Mouse (Mus musculus) R1 (cell line): ENCODE data around the gene Gadl1.

Experiments
- DNase-seq: peaks from one replicate; pipeline ENCODE4 v3.0.0-alpha.2; 2018; ENCODE audit warnings: low read depth, low spot score

Gene Gadl1

DNA sequence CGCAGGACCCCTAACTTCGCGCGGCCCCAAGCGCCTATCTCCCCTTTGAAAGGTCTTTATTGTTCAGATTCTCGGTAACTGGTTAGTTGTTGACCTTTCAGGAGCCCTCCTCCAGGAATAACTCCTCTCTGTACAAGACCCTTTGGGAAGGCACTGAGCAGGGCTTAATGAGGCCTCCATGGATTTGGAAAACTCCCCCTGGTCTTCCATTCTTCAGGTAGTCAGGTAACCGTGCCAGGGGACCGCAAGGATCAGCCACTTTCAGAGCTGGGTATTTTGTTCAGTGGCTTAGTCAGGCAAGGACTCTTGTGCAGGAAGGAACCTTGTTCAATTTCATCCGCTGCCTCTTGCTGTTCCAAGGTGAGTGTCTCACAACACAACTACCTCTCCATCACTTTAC lies at the start of gene Gadl1:
Gadl1 (plus strand) TSS at position 301 of the 400 bp plus-strand sequence.
- DNase-seq = no peak

DNA sequence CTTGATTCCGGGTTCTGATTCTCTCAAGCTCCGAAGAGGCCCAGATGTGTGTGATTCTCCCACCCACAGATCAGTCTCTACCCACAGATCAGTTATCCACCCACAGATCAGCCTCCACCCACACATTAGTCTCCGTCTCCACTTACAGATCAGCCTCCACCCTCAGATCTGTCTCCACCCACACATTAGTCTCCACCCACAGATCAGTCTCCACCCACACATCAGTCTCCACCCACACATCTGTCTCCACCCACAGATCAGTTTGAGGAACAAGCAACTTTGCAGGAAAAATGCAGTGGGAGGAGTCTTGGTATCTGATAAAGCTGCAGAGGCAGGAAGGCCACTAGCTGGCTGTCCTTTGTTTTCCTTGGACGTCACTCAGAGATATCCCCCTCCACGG lies 46.5 kb upstream of the Gadl1 start:
- DNase-seq = peak; percentile 90

- peak; percentile 79 for DNase-seq
These were observed 45.9 kb upstream of the Gadl1 start for GRCm38 (mm10) chr9:115863326-115863725.

- DNase-seq = peak; percentile 27
These were observed 42.0 kb upstream of the Gadl1 start for GRCm38 (mm10) chr9:115867277-115867676.

- DNase-seq = peak; percentile 33
These were observed 39.1 kb upstream of the Gadl1 start for GRCm38 (mm10) chr9:115870168-115870567.

- no peak for DNase-seq
These were observed 38.6 kb upstream of the Gadl1 start for GRCm38 (mm10) chr9:115870640-115871039.

- no peak for DNase-seq
These were observed 28.8 kb upstream of the Gadl1 start for GRCm38 (mm10) chr9:115880500-115880899.

DNA sequence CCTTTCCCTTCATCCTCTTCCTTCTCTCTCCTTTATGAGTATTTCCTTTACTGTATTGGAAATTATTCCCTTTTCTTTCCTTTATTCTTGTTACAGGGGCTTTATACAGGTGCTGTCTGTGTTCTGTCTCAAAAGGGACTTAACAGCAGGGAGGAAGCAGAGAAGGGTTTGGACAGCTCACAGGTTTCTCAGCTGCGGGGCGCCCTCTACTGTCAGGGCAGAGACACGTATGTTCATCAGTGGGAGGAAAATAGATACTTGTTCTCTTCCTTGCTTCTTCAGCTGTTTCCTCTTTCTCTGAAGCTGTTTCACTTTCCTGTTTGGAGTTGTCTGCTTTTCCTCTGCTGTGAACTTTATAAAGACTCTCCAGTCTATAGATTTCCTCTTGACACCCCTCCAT lies 28.1 kb upstream of the Gadl1 start:
- peak; percentile 20 for DNase-seq

DNA sequence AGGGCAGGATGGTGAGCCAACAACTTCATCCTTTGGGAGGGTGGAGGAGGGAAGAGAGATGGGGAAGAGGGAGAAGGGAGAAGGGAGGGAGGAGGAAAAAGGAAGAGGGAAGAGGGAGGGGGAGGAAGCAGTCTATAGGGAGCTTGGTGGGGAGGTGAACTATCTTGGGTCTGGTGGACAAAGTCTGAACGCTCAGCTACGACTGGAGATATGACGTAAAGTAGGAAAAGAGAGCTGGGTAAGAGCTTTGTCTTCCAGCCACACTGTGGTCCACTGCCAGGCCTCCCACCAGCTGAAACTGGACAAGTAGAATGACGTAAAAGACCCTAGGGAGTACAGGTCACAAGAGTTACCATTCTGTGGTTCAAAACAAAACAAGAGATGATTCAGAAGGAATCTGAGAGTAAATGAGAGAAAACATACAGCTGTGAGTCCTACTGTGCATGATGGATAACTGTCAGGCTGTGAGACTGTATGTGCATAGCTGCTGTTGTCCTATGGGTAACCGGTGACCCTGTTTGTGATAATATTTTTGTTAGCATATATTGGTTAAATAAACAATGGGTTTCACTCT lies 26.5 kb upstream of the Gadl1 start:
- DNase-seq = no peak

DNA sequence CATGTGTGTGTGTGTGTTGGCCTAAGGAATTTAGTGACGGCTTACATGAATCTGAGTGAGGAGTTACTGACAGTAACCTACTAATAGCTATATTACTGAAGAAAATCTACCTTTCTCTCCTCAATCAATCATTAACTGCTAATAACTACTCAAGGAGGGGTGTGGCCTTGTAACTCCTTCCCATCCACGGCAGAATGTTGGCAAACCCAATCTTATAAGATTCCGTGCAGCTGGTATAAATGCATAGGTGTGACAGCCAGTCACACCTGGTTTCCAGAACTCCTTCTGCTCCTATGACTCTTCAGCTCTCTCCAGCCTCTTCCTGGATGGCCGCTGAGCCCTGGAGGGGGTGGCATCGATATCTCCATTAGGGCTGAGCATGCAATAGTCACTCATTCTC lies 25.8 kb upstream of the Gadl1 start:
- DNase-seq = no peak

- DNase-seq = no peak
These were observed 21.7 kb upstream of the Gadl1 start for GRCm38 (mm10) chr9:115887571-115887970.

- DNase-seq = peak; percentile 14
These were observed 16.1 kb upstream of the Gadl1 start for GRCm38 (mm10) chr9:115893131-115893530.

DNA sequence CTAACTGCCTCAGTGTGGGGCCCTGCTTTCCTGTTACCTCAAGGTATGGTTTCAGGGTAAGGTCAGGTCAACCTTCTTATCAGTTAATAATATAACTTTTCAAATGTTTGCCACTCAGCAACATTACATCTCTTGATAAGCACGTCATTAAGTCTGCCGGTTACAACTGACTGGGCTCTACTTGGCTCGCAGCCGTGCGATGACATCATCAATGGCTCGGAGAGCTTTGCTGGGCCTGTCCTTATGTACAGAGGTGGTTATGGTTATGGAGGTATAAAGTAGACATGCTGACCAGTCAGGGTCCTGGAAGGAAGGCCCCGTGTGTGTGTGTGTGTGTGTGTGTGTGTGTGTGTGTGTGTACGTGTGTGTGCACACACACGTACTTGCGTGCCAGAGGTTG lies 15.3 kb upstream of the Gadl1 start:
- DNase-seq = no peak

GRCm38 (mm10) chr9:115908325-115908724 lies 930 bp upstream of the Gadl1 start:
- DNase-seq = peak; percentile 6

GRCm38 (mm10) chr9:115914006-115914405 lies 4.8 kb downstream of the Gadl1 start:
- no peak for DNase-seq

GRCm38 (mm10) chr9:115915586-115916270 lies 6.5 kb downstream of the Gadl1 start:
- no peak for DNase-seq

- DNase-seq = no peak
These were observed 10.5 kb downstream of the Gadl1 start for GRCm38 (mm10) chr9:115919736-115920135.

DNA sequence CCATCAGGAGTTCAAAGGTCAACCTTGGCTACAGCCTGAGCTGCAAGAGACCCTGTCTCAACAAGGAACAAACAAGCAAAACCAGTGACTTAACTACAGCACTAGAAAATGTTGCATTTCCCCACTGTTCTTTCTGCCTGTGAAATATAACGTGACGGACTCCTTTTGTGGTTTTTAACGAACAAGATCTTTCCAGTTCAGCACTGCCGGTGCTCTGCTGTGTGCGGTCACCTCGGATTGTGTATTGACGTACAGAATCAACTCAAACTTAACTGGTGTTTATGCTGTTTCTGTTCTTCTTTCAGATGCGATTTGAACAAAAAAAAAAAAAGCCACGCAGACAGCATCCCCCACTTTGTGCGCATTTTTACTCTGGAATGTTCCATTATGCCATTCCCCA lies 13.4 kb downstream of the Gadl1 start:
- DNase-seq = no peak

GRCm38 (mm10) chr9:115924094-115924493 lies 14.8 kb downstream of the Gadl1 start:
- no peak for DNase-seq

DNA sequence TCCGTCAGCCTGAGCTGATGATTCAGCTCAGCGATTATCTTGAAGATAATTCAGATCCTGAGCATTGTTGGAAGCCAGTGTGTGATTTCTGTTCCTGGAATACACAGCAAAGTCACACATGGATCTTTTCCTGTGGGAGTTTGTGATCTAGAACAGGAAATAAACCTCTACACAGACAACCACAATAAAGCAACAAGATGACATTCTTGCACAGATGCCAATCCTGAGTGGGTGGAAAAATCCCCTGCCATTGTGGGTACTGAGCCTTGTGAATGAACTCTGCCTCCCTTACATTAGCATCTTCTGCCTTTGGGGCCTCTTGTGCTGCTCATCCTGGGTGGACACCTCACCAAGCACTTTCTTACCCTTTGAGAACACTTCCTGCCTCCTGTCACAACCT lies 22.5 kb downstream of the Gadl1 start:
- no peak for DNase-seq

DNA sequence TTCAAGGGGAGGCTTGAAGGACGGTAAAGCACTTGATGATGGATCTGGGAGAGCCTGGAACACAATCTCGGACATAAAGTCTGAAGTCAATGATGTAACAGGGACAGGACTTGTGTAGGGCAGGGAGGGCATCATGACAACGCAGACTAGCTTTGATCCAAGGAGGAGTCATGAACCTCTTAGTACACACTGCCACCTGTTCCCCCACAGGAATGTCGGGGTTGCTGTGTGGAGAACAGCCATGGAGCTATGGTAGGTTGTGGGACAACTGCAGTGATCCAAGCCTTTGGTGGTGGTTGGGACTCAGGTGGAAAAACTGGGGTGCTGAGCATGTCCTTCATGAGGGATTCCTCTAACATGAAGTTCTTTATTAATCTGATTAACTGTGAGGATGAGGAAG lies 23.5 kb downstream of the Gadl1 start:
- DNase-seq = no peak

DNA sequence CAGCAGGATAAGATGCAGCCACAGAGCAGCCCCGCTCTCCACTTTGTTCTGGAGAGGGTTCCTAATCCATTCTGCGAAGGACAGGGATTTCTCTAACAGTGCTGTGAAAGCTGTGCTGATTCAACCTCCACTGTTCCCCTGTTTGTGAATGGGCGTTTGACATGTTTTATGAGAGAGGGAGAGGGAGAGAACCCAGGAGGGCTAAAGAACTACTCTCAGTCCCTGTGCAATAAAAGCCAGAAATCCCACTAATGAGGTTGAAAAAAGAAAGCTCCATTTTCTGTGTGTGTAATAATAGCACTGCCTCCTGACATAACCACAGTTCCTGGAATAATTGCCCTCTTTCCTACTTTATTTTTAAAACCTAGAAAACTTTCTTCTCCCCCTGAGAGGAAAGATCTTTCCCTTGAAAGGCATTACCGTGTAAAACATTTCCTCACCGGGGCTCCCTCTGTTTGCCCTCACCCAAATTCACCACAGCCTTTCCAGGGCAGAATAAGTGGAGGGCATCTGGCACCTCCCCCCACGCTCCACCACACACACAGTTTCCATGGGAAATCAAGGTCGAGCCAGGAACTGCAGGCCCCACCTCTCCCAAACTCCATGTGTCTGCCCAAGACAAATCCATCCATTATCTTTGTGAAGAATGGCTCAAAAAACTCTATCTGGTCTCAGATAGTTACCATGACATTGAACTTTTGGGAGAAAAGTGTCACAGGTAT lies 24.1 kb downstream of the Gadl1 start:
- DNase-seq = no peak

DNA sequence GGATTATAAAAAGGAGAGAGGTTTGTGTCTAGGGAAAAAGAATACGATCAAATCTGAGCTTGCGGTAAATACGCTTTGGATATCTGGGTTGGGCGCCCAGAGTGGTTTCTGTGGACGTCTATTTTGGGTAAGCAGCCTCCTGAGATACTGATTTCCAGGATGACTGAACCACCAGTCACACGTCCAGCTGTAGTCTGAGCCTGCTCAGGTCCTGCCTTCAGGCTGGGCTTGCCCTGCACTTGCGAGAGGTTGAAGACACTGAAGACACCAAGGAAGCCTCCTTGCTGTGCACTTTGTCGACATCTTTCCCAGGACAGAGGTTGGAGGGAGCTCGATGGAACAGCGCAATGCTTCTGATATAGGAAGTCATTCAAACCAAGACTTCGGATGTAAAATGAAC lies 25.0 kb downstream of the Gadl1 start:
- no peak for DNase-seq
